Mouse (Mus musculus) olfactory bulb, adult 2 months (tissue): ENCODE results near the gene Dusp10.

Experiments used
- CTCF ChIP-seq: fragments of 200-500 bp; IDR thresholded peaks from 2 replicates; pipeline ENCODE4 v1.5.1; 2012; ENCODE audit warnings: low read depth, mild to moderate bottlenecking, low read length, moderate library complexity; ENCODE audit not compliant: insufficient read depth
- POLR2A ChIP-seq: fragments of 200-500 bp; IDR thresholded peaks from 2 replicates; pipeline ENCODE4 v1.6.1; 2012; ENCODE audit warnings: mild to moderate bottlenecking, low read depth, low read length, moderate library complexity; ENCODE audit not compliant: insufficient read depth

GRCm38 (mm10) chr1:184019722-184020107, 6.6 kb downstream of the Dusp10 start:
- TF ChIP-seq CTCF (no peak), POLR2A (no peak)
